Mouse (Mus musculus): ENCODE measurements around the gene Sh3bgrl3.

GRCm38 (mm10) chr4:134091225-134091529 is 37.4 kb downstream of the Sh3bgrl3 start:
- TF ChIP-seq HCFC1 (IDR thresholded peaks at IDR 0.05; ENCODE audit: borderline replicate concordance, insufficient read depth, low read length): no peak
- no peak for TF ChIP-seq ZC3H11A (IDR thresholded peaks at IDR 0.05; ENCODE audit: borderline replicate concordance, low read depth, low read length)
